Mouse (Mus musculus) gastrocnemius, postnatal 10 days (tissue): Measurements from ENCODE around the gene Ifna7. TPM values are rescaled to one million over a fixed set of nuclear protein-coding genes. Genes with fewer than 3 reads are reported as not detected.

Experiments
- DNase-seq: peaks from one replicate; pipeline ENCODE4 v3.0.0; 2021; ENCODE audit warnings: mixed read lengths
- total RNA-seq, 2 experiments: library from RNA; stranded (reverse); gene quantifications; 2 replicates each; pipeline ENCODE4 v1.2.3; 2021

Gene Ifna7
- total RNA-seq, 2 experiments from 2014 or later = not detected

DNA sequence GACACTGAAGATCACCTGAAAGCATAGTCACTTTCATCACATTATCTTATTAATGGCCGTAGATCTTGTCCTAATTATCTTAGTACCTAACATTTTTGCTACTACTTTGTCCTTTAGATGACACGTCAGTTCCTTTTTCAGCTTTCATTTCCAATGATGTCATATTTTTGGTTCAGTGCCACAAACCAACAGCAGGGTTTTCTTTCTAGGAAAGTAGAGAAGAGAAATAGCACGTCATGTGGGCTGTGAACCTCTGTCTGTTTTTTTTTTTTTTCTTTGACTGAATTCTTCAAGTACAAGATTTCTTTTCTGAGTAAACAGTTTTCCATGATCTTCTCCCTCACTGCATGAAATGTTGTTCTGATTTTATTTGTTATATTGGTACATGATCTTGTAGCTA lies 24.0 kb downstream of the Ifna7 start:
- DNase-seq = no peak

GRCm38 (mm10) chr4:88841438-88841911 lies 25.4 kb downstream of the Ifna7 start, which contains the start of gene Ifna4:
TSS of gene Ifna4 (plus strand) at chr4:88841861.
- DNase-seq = no peak

- DNase-seq = no peak
These were observed 29.3 kb downstream of the Ifna7 start for GRCm38 (mm10) chr4:88845334-88845733.

DNA sequence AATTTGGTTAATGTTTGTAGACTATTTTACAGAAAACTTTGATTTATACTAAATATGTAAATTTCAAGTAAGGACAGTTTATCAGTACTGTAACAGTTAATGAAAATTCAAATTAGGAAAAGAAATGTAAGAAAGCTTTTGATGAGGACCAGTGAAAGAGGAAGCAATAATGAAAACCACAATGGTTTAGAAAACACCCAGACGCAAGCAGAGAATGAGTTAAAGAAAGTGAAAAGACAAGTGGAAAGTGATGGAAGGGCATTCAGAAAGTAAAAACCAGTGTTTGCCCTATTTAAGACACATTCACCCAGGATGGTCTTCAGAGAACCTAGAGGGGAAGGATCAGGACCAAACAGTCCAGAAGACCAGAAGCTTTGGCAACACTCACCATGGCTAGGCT lies 33.7 kb downstream of the Ifna7 start, which contains the start of gene Ifna1:
Ifna1 (plus strand) TSS at position 390 of the 400 bp plus-strand sequence.
- DNase-seq = no peak

- no peak for DNase-seq
These were observed 35.2 kb downstream of the Ifna7 start for GRCm38 (mm10) chr4:88851026-88851763.

- DNase-seq = no peak
These were observed 43.2 kb downstream of the Ifna7 start for GRCm38 (mm10) chr4:88859214-88859613.

- DNase-seq = no peak
These were observed 47.3 kb downstream of the Ifna7 start for GRCm38 (mm10) chr4:88863309-88863708.

DNA sequence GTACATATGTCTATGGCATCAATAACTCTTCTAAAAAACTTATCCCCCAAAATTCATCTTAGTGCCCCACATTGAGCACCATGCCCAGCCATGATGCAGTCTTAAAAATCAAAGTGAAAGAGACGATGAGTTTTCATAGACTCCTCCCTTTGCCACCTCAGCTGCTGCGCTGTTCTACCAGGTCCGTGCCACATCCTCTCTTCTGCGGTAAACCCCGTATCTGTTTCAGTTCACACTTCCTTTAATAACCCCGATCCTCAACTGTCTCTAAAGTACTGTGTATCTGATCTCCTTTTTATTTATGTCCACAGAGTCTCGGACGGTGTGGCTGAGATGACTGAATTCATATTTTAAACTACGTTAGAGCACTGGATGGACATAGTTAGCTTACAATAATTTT lies 48.6 kb downstream of the Ifna7 start:
- DNase-seq = no peak

DNA sequence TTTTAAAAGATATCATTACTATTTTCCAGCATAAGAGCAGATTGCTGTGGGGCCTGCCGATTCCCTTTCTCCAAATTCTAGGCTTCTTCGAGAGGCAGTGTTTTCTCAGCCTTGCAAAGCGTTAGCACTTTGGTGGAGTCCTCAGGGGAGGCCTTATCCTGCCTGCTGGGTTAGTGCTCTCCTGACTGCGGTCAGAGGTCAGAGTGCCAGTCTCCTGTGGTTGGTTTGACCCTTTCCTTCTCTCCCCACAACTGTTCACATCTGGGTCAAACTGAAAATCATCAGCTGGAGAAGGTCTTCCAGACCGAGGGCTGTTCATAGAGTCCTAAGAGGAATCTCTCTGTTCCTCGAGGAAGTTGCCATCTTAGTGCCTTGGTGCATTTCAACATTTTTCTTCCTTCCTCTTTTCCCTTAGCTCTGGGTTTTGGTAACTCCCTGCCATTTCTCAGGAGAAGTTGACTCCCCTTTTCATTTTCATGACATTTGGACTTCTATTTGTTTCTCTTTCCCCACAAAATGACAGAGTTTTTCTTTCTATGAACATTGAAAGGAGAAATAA lies 49.1 kb downstream of the Ifna7 start:
- no peak for DNase-seq

Other genes starting within 250 kb of the Ifna7 start
- gene Ifna14, start 244.4 kb upstream of the Ifna7 start, total RNA-seq = not detected
- not detected for gene Ifna9, start 223.8 kb upstream of the Ifna7 start, total RNA-seq
- gene Ifna12, start 212.9 kb upstream of the Ifna7 start, total RNA-seq = not detected
- gene C87499, start 181.8 kb upstream of the Ifna7 start, total RNA-seq = not detected
- not detected for gene Ifna13, start 171.8 kb upstream of the Ifna7 start, total RNA-seq
- not detected for gene Ifna16, start 139.3 kb upstream of the Ifna7 start, total RNA-seq
- gene Ifna2, start 132.3 kb upstream of the Ifna7 start, total RNA-seq = not detected
- gene Ifnab, start 124.9 kb upstream of the Ifna7 start, total RNA-seq = not detected
- gene Gm26566, start 94.4 kb upstream of the Ifna7 start, total RNA-seq = under 1 TPM; 0.31 to 0.34 TPM
- gene Klhl9, start 93.8 kb upstream of the Ifna7 start, total RNA-seq = 10 to 100 TPM; 57.1 to 66.3 TPM
- gene Gm13271, start 61.4 kb upstream of the Ifna7 start, total RNA-seq = not detected
- gene Gm13283, start 56.1 kb upstream of the Ifna7 start, total RNA-seq = not detected
- gene Gm13290, start 42.4 kb upstream of the Ifna7 start, total RNA-seq = not detected
- gene Gm13289, start 39.3 kb upstream of the Ifna7 start, total RNA-seq = not detected
- not detected for gene Gm13272, start 36.4 kb upstream of the Ifna7 start, total RNA-seq
- not detected for gene Ifnz, start 34.1 kb upstream of the Ifna7 start, total RNA-seq
- not detected for gene Gm13276, start 30.5 kb upstream of the Ifna7 start, total RNA-seq
- not detected for gene Gm13277, start 27.6 kb upstream of the Ifna7 start, total RNA-seq
- not detected for gene Gm13278, start 24.7 kb upstream of the Ifna7 start, total RNA-seq
- not detected for gene Gm13275, start 21.7 kb upstream of the Ifna7 start, total RNA-seq
- not detected for gene Gm13279, start 18.8 kb upstream of the Ifna7 start, total RNA-seq
- gene Gm13285, start 16.6 kb upstream of the Ifna7 start, total RNA-seq = under 1 TPM in 1 of 2 experiments, not detected in 1; 0.21 TPM
- not detected for gene Gm13287, start 13.0 kb upstream of the Ifna7 start, total RNA-seq
- gene Gm13288, start 10.7 kb upstream of the Ifna7 start, total RNA-seq = not detected
- gene Ifna11, start 3.7 kb downstream of the Ifna7 start, total RNA-seq = not detected
- gene Ifna6, start 11.2 kb downstream of the Ifna7 start, total RNA-seq = not detected
- gene Ifna5, start 19.3 kb downstream of the Ifna7 start, total RNA-seq = not detected
- not detected for gene Ifna4, start 25.6 kb downstream of the Ifna7 start, total RNA-seq
- gene Ifna1, start 33.9 kb downstream of the Ifna7 start, total RNA-seq = not detected
- gene Ifne, start 64.0 kb downstream of the Ifna7 start, total RNA-seq = not detected